Mouse (Mus musculus): ENCODE data around the gene Rin3. TPM values are rescaled to one million over a fixed set of nuclear protein-coding genes. Genes with fewer than 3 reads are reported as not detected.
A peak's percentile ranks its signal among the peaks of the same experiment; 100 is the strongest.

Rin3 gene
- polyA plus RNA-seq, 1 experiment from 2014 or later: 3.5 TPM

GRCm38 (mm10) chr12:102328090-102328489 is 45.2 kb downstream of the Rin3 start:
- ATAC-seq (replicated peaks; ENCODE audit: insufficient number of reproducible peaks, low FRiP score, low TSS enrichment, low read depth) (no peak), DNase-seq (ENCODE audit: low spot score) (no peak)
- H3K9ac ChIP-seq (replicated peaks; ENCODE audit: low read length): no peak overlapping the region
- no peak overlapping the region for H3K4me3 ChIP-seq (ENCODE audit: low read depth, low read length)
- H3K9me3 ChIP-seq (replicated peaks; ENCODE audit: control insufficient read depth, low read length): no peaks in the 10 kb centered on the region
- no peak overlapping the region for H3K4me2 ChIP-seq (ENCODE audit: low read depth, low read length)
- H3K4me1 ChIP-seq (ENCODE audit: control insufficient read depth, insufficient read depth, low read length): no peaks in the 10 kb centered on the region
- no peaks in the 10 kb centered on the region for H3K27me3 ChIP-seq (ENCODE audit: control insufficient read depth, insufficient read depth, low read length)
- no peaks in the 10 kb centered on the region for H3K36me3 ChIP-seq (replicated peaks; ENCODE audit: control insufficient read depth, insufficient read depth, low read depth, low read length)
- H3K27ac ChIP-seq (replicated peaks; ENCODE audit: low read depth, low read length): no peak overlapping the region
- 78% methylated on average over 4 of the region's 4 CpGs for WGBS

- no peaks in the 10 kb centered on the region for H3K27me3 ChIP-seq (ENCODE audit: control insufficient read depth, insufficient read depth, low read length)
- H3K4me1 ChIP-seq (ENCODE audit: control insufficient read depth, insufficient read depth, low read length): no peaks in the 10 kb centered on the region
- ATAC-seq (replicated peaks; ENCODE audit: insufficient number of reproducible peaks, low FRiP score, low TSS enrichment, low read depth) (no peak), DNase-seq (ENCODE audit: low spot score) (no peak)
- no peak overlapping the region for H3K4me3 ChIP-seq (ENCODE audit: low read depth, low read length)
- no peak overlapping the region for H3K4me2 ChIP-seq (ENCODE audit: low read depth, low read length)
- H3K27ac ChIP-seq (replicated peaks; ENCODE audit: low read depth, low read length): no peak overlapping the region
- no peaks in the 10 kb centered on the region for H3K36me3 ChIP-seq (replicated peaks; ENCODE audit: control insufficient read depth, insufficient read depth, low read depth, low read length)
- no peaks in the 10 kb centered on the region for H3K9me3 ChIP-seq (replicated peaks; ENCODE audit: control insufficient read depth, low read length)
- 92% methylated on average over 4 of the region's 4 CpGs for WGBS
- H3K9ac ChIP-seq (replicated peaks; ENCODE audit: low read length): no peak overlapping the region
Measured at GRCm38 (mm10) chr12:102330188-102330587, 47.3 kb downstream of the Rin3 start.

- Histone ChIP-seq H3K27me3 (ENCODE audit: control insufficient read depth, insufficient read depth, low read length) (no peaks in the 10 kb centered on the region), H3K9ac (replicated peaks; ENCODE audit: low read length) (no peak overlapping the region)
- ATAC-seq (replicated peaks; ENCODE audit: insufficient number of reproducible peaks, low FRiP score, low TSS enrichment, low read depth): no peak
Measured at GRCm38 (mm10) chr12:102330731-102331130, 47.9 kb downstream of the Rin3 start.

DNA sequence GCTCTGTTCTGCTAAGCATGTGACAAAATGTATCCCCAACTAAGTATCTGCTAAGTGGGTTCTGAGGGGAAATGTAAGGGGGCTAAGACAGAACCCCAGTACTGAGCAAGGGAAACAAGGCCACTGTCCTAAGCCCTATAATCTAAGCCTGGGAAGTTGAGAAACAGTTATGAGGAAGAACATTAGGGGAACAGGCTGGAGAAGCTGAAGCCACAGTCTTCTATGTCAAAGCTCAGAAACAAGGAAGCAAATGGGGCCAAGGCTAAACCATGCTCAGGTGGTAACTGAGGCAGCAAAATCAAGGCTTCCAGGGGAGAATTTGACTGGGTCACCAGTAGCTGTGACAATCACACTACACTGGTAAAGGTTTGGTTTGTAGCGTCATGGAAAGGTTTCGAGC is 50.3 kb downstream of the Rin3 start:
- no peaks in the 10 kb centered on the region for H3K27me3 ChIP-seq (ENCODE audit: control insufficient read depth, insufficient read depth, low read length)
- no peak overlapping the region for H3K4me3 ChIP-seq (ENCODE audit: low read depth, low read length)
- H3K9ac ChIP-seq (replicated peaks; ENCODE audit: low read length): no peak overlapping the region
- H3K4me2 ChIP-seq (ENCODE audit: low read depth, low read length): no peak overlapping the region
- H3K4me1 ChIP-seq (ENCODE audit: control insufficient read depth, insufficient read depth, low read length): no peaks in the 10 kb centered on the region
- no peak overlapping the region for H3K27ac ChIP-seq (replicated peaks; ENCODE audit: low read depth, low read length)
- DNase-seq (ENCODE audit: low spot score): no peak
- H3K36me3 ChIP-seq (replicated peaks; ENCODE audit: control insufficient read depth, insufficient read depth, low read depth, low read length): no peaks in the 10 kb centered on the region
- 96% methylated on average over 2 of the region's 2 CpGs for WGBS
- no peak for ATAC-seq (replicated peaks; ENCODE audit: insufficient number of reproducible peaks, low FRiP score, low TSS enrichment, low read depth)
- no peaks in the 10 kb centered on the region for H3K9me3 ChIP-seq (replicated peaks; ENCODE audit: control insufficient read depth, low read length)

More at GRCm38 (mm10) chr12:102330731-102331130, 47.9 kb downstream of the Rin3 start:
- H3K4me1 ChIP-seq (ENCODE audit: control insufficient read depth, insufficient read depth, low read length): no peaks in the 10 kb centered on the region
- H3K9me3 ChIP-seq (replicated peaks; ENCODE audit: control insufficient read depth, low read length): no peaks in the 10 kb centered on the region
- no peak overlapping the region for H3K4me3 ChIP-seq (ENCODE audit: low read depth, low read length)
- H3K4me2 ChIP-seq (ENCODE audit: low read depth, low read length): no peak overlapping the region
- no peaks in the 10 kb centered on the region for H3K36me3 ChIP-seq (replicated peaks; ENCODE audit: control insufficient read depth, insufficient read depth, low read depth, low read length)
- no peak overlapping the region for H3K27ac ChIP-seq (replicated peaks; ENCODE audit: low read depth, low read length)
- DNase-seq (ENCODE audit: low spot score): no peak

- Histone ChIP-seq H3K36me3 (replicated peaks; ENCODE audit: control insufficient read depth, insufficient read depth, low read depth, low read length) (no peaks in the 10 kb centered on the region), H3K27me3 (ENCODE audit: control insufficient read depth, insufficient read depth, low read length) (no peaks in the 10 kb centered on the region), H3K4me1 (ENCODE audit: control insufficient read depth, insufficient read depth, low read length) (no peaks in the 10 kb centered on the region), H3K4me2 (ENCODE audit: low read depth, low read length) (no peak overlapping the region), H3K27ac (replicated peaks; ENCODE audit: low read depth, low read length) (no peak overlapping the region), H3K9me3 (replicated peaks; ENCODE audit: control insufficient read depth, low read length) (no peaks in the 10 kb centered on the region), H3K9ac (replicated peaks; ENCODE audit: low read length) (no peak overlapping the region), H3K4me3 (ENCODE audit: low read depth, low read length) (no peak overlapping the region)
- 76% methylated on average over 2 of the region's 2 CpGs for WGBS
- DNase-seq (ENCODE audit: low spot score) (no peak), ATAC-seq (replicated peaks; ENCODE audit: insufficient number of reproducible peaks, low FRiP score, low TSS enrichment, low read depth) (no peak)
Measured at GRCm38 (mm10) chr12:102339085-102339484, 56.2 kb downstream of the Rin3 start.

GRCm38 (mm10) chr12:102340471-102340870 is 57.6 kb downstream of the Rin3 start:
- H3K27me3 ChIP-seq (ENCODE audit: control insufficient read depth, insufficient read depth, low read length): no peaks in the 10 kb centered on the region
- no peaks in the 10 kb centered on the region for H3K4me1 ChIP-seq (ENCODE audit: control insufficient read depth, insufficient read depth, low read length)
- H3K4me2 ChIP-seq (ENCODE audit: low read depth, low read length): no peak overlapping the region
- DNase-seq (ENCODE audit: low spot score) (no peak), ATAC-seq (replicated peaks; ENCODE audit: insufficient number of reproducible peaks, low FRiP score, low TSS enrichment, low read depth) (no peak)
- no peaks in the 10 kb centered on the region for H3K9me3 ChIP-seq (replicated peaks; ENCODE audit: control insufficient read depth, low read length)
- H3K9ac ChIP-seq (replicated peaks; ENCODE audit: low read length): no peak overlapping the region
- no peak overlapping the region for H3K4me3 ChIP-seq (ENCODE audit: low read depth, low read length)
- no peak overlapping the region for H3K27ac ChIP-seq (replicated peaks; ENCODE audit: low read depth, low read length)
- WGBS: 91% methylated on average over 6 of the region's 6 CpGs
- H3K36me3 ChIP-seq (replicated peaks; ENCODE audit: control insufficient read depth, insufficient read depth, low read depth, low read length): no peaks in the 10 kb centered on the region

GRCm38 (mm10) chr12:102342147-102342546 is 59.3 kb downstream of the Rin3 start:
- Histone ChIP-seq H3K36me3 (replicated peaks; ENCODE audit: control insufficient read depth, insufficient read depth, low read depth, low read length) (no peaks in the 10 kb centered on the region), H3K9me3 (replicated peaks; ENCODE audit: control insufficient read depth, low read length) (no peaks in the 10 kb centered on the region), H3K9ac (replicated peaks; ENCODE audit: low read length) (no peak overlapping the region), H3K4me3 (ENCODE audit: low read depth, low read length) (no peak overlapping the region), H3K4me1 (ENCODE audit: control insufficient read depth, insufficient read depth, low read length) (no peaks in the 10 kb centered on the region), H3K4me2 (ENCODE audit: low read depth, low read length) (no peak overlapping the region), H3K27ac (replicated peaks; ENCODE audit: low read depth, low read length) (no peak overlapping the region), H3K27me3 (ENCODE audit: control insufficient read depth, insufficient read depth, low read length) (no peaks in the 10 kb centered on the region)
- WGBS: 63% methylated on average over 2 of the region's 2 CpGs
- ATAC-seq (replicated peaks; ENCODE audit: insufficient number of reproducible peaks, low FRiP score, low TSS enrichment, low read depth) (no peak), DNase-seq (ENCODE audit: low spot score) (no peak)

GRCm38 (mm10) chr12:102342602-102343001 is 59.8 kb downstream of the Rin3 start:
- H3K27me3 ChIP-seq (ENCODE audit: control insufficient read depth, insufficient read depth, low read length): no peaks in the 10 kb centered on the region
- no peaks in the 10 kb centered on the region for H3K4me1 ChIP-seq (ENCODE audit: control insufficient read depth, insufficient read depth, low read length)
- DNase-seq (ENCODE audit: low spot score) (peak; percentile 12), ATAC-seq (replicated peaks; ENCODE audit: insufficient number of reproducible peaks, low FRiP score, low TSS enrichment, low read depth) (no peak)
- H3K36me3 ChIP-seq (replicated peaks; ENCODE audit: control insufficient read depth, insufficient read depth, low read depth, low read length): no peaks in the 10 kb centered on the region
- WGBS: 26% methylated on average over 3 of the region's 3 CpGs
- H3K4me2 ChIP-seq (ENCODE audit: low read depth, low read length): no peak overlapping the region
- H3K9me3 ChIP-seq (replicated peaks; ENCODE audit: control insufficient read depth, low read length): no peaks in the 10 kb centered on the region
- no peak overlapping the region for H3K4me3 ChIP-seq (ENCODE audit: low read depth, low read length)
- H3K9ac ChIP-seq (replicated peaks; ENCODE audit: low read length): no peak overlapping the region
- H3K27ac ChIP-seq (replicated peaks; ENCODE audit: low read depth, low read length): no peak overlapping the region
